Mouse (Mus musculus): ENCODE measurements around the gene Stk24. TPM values are rescaled to one million over a fixed set of nuclear protein-coding genes. Genes with fewer than 3 reads are reported as not detected.

The Stk24 gene
- total and polyA plus RNA-seq, 3 experiments, result 62.5 to 79.3 TPM; not detected in 1

DNA sequence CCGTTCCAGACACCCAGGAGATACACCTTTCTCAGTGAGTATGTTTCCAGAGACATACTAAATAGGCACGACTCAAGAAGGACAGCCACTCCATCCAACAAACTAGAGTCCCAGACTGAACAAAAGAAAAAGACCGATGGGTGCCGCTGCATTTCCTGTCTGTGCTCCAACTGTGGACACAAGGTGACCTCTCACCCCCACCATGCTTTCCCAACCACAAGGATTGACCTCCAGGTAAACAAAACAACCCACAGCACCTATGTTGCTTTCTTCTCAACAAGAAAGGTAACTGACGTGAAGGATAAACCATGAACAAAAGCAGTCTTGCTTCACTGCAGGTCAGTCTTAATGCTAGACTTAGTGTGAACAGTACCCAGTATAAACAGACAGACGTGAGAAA, 27.1 kb downstream of the Stk24 start:
- no peak for DNase-seq (ENCODE audit: low read depth, low spot score)
- H3K36me3 ChIP-seq (ENCODE audit: control insufficient read depth in 1 of 2, insufficient read depth in 2 of 2, low read length in 2 of 2), result peaks cover 0 to 32% of the 10 kb centered on the region in 2 experiments
- no peaks in the 10 kb centered on the region for H3K9me3 ChIP-seq (replicated peaks; ENCODE audit: insufficient read depth, low read length)
- no peak overlapping the region for H3K9ac ChIP-seq (ENCODE audit: control insufficient read depth, low read depth, low read length, poor library complexity, severe bottlenecking)
- no peak overlapping the region for H3K27ac ChIP-seq (ENCODE audit: control insufficient read depth, low read depth, low read length)
- H3K4me1 ChIP-seq (ENCODE audit: control insufficient read depth in 1 of 2, insufficient read depth in 2 of 2, low read length in 2 of 2), result peaks cover 18 to 33% of the 10 kb centered on the region in 2 experiments
- H3K27me3 ChIP-seq (ENCODE audit: control insufficient read depth in 1 of 2, insufficient read depth in 2 of 2, low read length in 2 of 2), result no peaks in the 10 kb centered on the region
- peaks cover 76% of the 10 kb centered on the region for H3K79me2 ChIP-seq (ENCODE audit: control insufficient read depth, insufficient read depth, low read length, poor library complexity)
- H3K4me3 ChIP-seq (ENCODE audit: control insufficient read depth in 1 of 2, insufficient read depth in 1 of 2, low read depth in 2 of 2, low read length in 2 of 2), result no peak overlapping the region
- no peak for TF ChIP-seq CHD1 (IDR thresholded peaks at IDR 0.05; ENCODE audit: low read depth, low read length)
- no peak for TF ChIP-seq UBTF (IDR thresholded peaks at IDR 0.05; ENCODE audit: borderline replicate concordance, insufficient read depth, low read depth, low read length)
- TF ChIP-seq BHLHE40 (IDR thresholded peaks at IDR 0.05; ENCODE audit: borderline replicate concordance, low read depth, low read length), result no peak
- TF ChIP-seq MXI1 (IDR thresholded peaks at IDR 0.05; ENCODE audit: low read depth, low read length), result no peak
- no peak for TF ChIP-seq ETS1 (IDR thresholded peaks at IDR 0.05; ENCODE audit: low read depth, low read length)
- no peak for TF ChIP-seq POLR2AphosphoS2 (IDR thresholded peaks at IDR 0.05; ENCODE audit: low read length)
- TF ChIP-seq RCOR1 (IDR thresholded peaks at IDR 0.05; ENCODE audit: low read depth, low read length), result no peak
- TF ChIP-seq ZMIZ1 (IDR thresholded peaks at IDR 0.05; ENCODE audit: low read depth, low read length), result no peak
- no peak for TF ChIP-seq TAL1 (IDR thresholded peaks at IDR 0.05; ENCODE audit: low read length)
- TF ChIP-seq USF1 (IDR thresholded peaks at IDR 0.05; ENCODE audit: low read depth, low read length), result no peak
- TF ChIP-seq MAFK (IDR thresholded peaks at IDR 0.05; ENCODE audit: borderline replicate concordance, low read depth, low read length), result no peak
- TF ChIP-seq CTCF (IDR thresholded peaks at IDR 0.05 in 2 of 3, conservative IDR thresholded peaks at IDR 0.05 in 1 of 3; ENCODE audit: control insufficient read depth in 1 of 3, insufficient read depth in 1 of 3, low read depth in 2 of 3, low read length in 3 of 3, poor library complexity in 1 of 3, severe bottlenecking in 1 of 3), result no peak
- no peak for TF ChIP-seq EP300 (IDR thresholded peaks at IDR 0.05; ENCODE audit: low read depth in 1 of 2, low read length in 2 of 2)
- no peak for TF ChIP-seq ZC3H11A (IDR thresholded peaks at IDR 0.05; ENCODE audit: low read depth, low read length)
- no peak for TF ChIP-seq GATA1 (IDR thresholded peaks at IDR 0.05; ENCODE audit: low read depth, low read length)
- TF ChIP-seq POLR2AphosphoS5 (IDR thresholded peaks at IDR 0.05; ENCODE audit: borderline replicate concordance, low read depth, low read length), result no peak
- TF ChIP-seq ZKSCAN1 (IDR thresholded peaks at IDR 0.05; ENCODE audit: low read depth, low read length), result no peak

DNA sequence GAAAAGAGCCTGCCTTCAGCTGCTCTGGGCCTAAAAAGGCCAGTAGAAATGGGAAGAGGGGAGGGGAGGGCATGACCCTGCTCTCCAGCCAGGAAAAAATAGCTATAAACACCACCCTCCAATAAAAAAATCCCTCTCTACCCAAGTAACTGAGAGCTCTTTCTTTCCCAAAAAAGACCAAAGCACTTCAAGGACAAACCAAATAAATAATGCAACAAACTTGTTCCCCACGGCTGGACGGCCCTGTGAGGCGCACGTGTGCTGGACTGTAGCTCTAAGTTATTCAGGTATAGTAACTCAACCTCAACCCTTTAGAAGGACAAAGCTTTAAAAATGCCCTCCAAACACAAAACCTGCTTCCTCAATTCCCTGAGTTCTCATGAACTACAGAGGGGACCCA, 28.1 kb downstream of the Stk24 start:
- TF ChIP-seq MAZ (IDR thresholded peaks at IDR 0.05; ENCODE audit: low read depth, low read length), result no peak
- TF ChIP-seq ZKSCAN1 (IDR thresholded peaks at IDR 0.05; ENCODE audit: low read depth, low read length), result no peak
- no peak for DNase-seq (ENCODE audit: low read depth, low spot score)
- no peaks in the 10 kb centered on the region for H3K27me3 ChIP-seq (ENCODE audit: control insufficient read depth in 1 of 2, insufficient read depth in 2 of 2, low read length in 2 of 2)
- peaks cover 0 to 22% of the 10 kb centered on the region in 2 experiments for H3K36me3 ChIP-seq (ENCODE audit: control insufficient read depth in 1 of 2, insufficient read depth in 2 of 2, low read length in 2 of 2)
- no peak overlapping the region for H3K27ac ChIP-seq (ENCODE audit: control insufficient read depth, low read depth, low read length)
- H3K9ac ChIP-seq (ENCODE audit: control insufficient read depth, low read depth, low read length, poor library complexity, severe bottlenecking), result no peak overlapping the region
- peaks cover 12 to 26% of the 10 kb centered on the region in 2 experiments for H3K4me1 ChIP-seq (ENCODE audit: control insufficient read depth in 1 of 2, insufficient read depth in 2 of 2, low read length in 2 of 2)
- H3K79me2 ChIP-seq (ENCODE audit: control insufficient read depth, insufficient read depth, low read length, poor library complexity), result peaks cover 73% of the 10 kb centered on the region
- H3K4me3 ChIP-seq (ENCODE audit: control insufficient read depth in 1 of 2, insufficient read depth in 1 of 2, low read depth in 2 of 2, low read length in 2 of 2), result no peak overlapping the region
- no peaks in the 10 kb centered on the region for H3K9me3 ChIP-seq (replicated peaks; ENCODE audit: insufficient read depth, low read length)
